ENCODE assay signal across 8 mouse cellular contexts in the genomic region with DNA sequence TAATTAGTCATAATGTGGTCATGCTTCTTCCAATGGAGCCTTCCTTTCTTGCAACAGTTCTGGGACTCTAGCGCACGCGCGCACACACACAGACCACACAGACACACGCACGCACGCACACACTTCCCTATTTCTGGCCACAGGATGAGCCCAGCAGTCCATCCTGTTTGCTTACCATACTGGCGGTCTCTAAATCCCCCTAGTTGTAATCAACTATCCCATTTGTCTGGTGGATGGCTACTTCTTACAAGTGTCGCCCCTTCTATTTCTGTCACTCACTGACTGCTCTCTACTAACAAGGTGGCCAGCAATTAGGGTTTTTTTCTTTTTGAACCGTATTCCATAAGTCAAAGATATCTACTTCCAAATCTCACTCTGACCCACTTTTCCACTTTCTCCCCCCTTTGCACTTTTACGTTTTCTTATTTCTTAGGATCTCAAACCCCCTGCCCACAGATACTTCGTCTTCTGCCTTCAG. TPM values are rescaled to one million over a fixed set of nuclear protein-coding genes. Genes with fewer than 3 reads are reported as not detected.
DNase-seq lines count a peak whose midpoint lies in the region; ATAC-seq and TF ChIP-seq lines count a peak whose summit lies in the region.

No protein-coding gene starts in this region.

- intact Hi-C loops in heart, postnatal 25 days (cut with DNase I): loop anchor here (2.0 kb wide), 1 partner anchor 23 kb away; no protein-coding TSS in a partner anchor

- 0 out of 2 replicates have a peak, but pooled peaks cover 2% of the 10 kb centered on the region for H3K27me3 ChIP-seq in forebrain, embryonic 13.5 days
- no peaks in the 10 kb centered on the region for H3K27me3 ChIP-seq in hindbrain, postnatal 0 days (ENCODE audit: insufficient read depth, low read length)
- H3K27me3 ChIP-seq in limb, embryonic 14.5 days (ENCODE audit: control insufficient read depth, insufficient read depth, low read length): no peaks in the 10 kb centered on the region
- no peaks in the 10 kb centered on the region for H3K27me3 ChIP-seq in midbrain, embryonic 13.5 days

- H3K9ac ChIP-seq in forebrain, embryonic 13.5 days: peak overlapping the region; percentile 96; the same call in 1 of the 2 replicates
- H3K9ac ChIP-seq in hindbrain, postnatal 0 days (replicated peaks; ENCODE audit: low read length): peak overlapping the region; percentile 98; the same call in 1 of the 2 replicates
- peak overlapping the region; percentile 99 for H3K9ac ChIP-seq in limb, embryonic 14.5 days (ENCODE audit: low read depth, low read length, severe bottlenecking)
- H3K9ac ChIP-seq in midbrain, embryonic 13.5 days (replicated peaks): peak overlapping the region; percentile 98

- peak overlapping the region; percentile 97 for H3K27ac ChIP-seq in forebrain, embryonic 13.5 days
- H3K27ac ChIP-seq in hindbrain, postnatal 0 days: peak overlapping the region; percentile 98
- H3K27ac ChIP-seq in limb, embryonic 14.5 days (replicated peaks; ENCODE audit: low read depth, low read length): peak overlapping the region; percentile 97
- peak overlapping the region; percentile 98 for H3K27ac ChIP-seq in midbrain, embryonic 13.5 days

- ATAC-seq in forebrain, embryonic 13.5 days: peak; percentile 4; the same call in 1 of the 2 replicates
- 0 out of 2 replicates have a peak, but pooled peaks have one; percentile 10 for ATAC-seq in hindbrain, postnatal 0 days
- ATAC-seq in limb, embryonic 14.5 days (ENCODE audit: low FRiP score, low read depth): peak; percentile 10; the same call in 1 of the 2 replicates
- ATAC-seq in midbrain, embryonic 13.5 days: peak; percentile 37
- ATAC-seq in erythroid progenitor cell, adult 5-6 weeks (replicated peaks; ENCODE audit: low FRiP score, poor library complexity, severe bottlenecking): no peak

- no peak for TF ChIP-seq CTCF in hindbrain, postnatal 0 days (IDR thresholded peaks at IDR 0.05; ENCODE audit: low read depth)

- H3K4me1 ChIP-seq in forebrain, embryonic 13.5 days: peaks cover 32% of the 10 kb centered on the region
- H3K4me1 ChIP-seq in hindbrain, postnatal 0 days (ENCODE audit: insufficient read depth, low read length): peaks cover 20% of the 10 kb centered on the region
- peaks cover 23% of the 10 kb centered on the region for H3K4me1 ChIP-seq in limb, embryonic 14.5 days (ENCODE audit: control insufficient read depth, insufficient read depth, low read length)
- peaks cover 33% of the 10 kb centered on the region for H3K4me1 ChIP-seq in midbrain, embryonic 13.5 days (replicated peaks)

- WGBS in forebrain, embryonic 13.5 days: 40% methylated on average over 12 of the region's 12 CpGs
- WGBS in hindbrain, postnatal 0 days: 29% methylated on average over 12 of the region's 12 CpGs
- WGBS in limb, embryonic 14.5 days: 31% methylated on average over 12 of the region's 12 CpGs
- WGBS in midbrain, embryonic 13.5 days: 35% methylated on average over 12 of the region's 12 CpGs

- peak overlapping the region; percentile 91 for H3K4me3 ChIP-seq in forebrain, embryonic 13.5 days
- H3K4me3 ChIP-seq in hindbrain, postnatal 0 days (ENCODE audit: low read length): peak overlapping the region; percentile 92
- H3K4me3 ChIP-seq in limb, embryonic 14.5 days (replicated peaks; ENCODE audit: low read length): peak overlapping the region; percentile 90
- peak overlapping the region; percentile 95 for H3K4me3 ChIP-seq in midbrain, embryonic 13.5 days (replicated peaks)

- DNase-seq in heart, adult 11 months: peak; percentile 94
- DNase-seq in heart, postnatal 25 days (ENCODE audit: low spot score): no peak
- DNase-seq in T-cell, adult 2 months (ENCODE audit: low spot score): peak; percentile 6
- peak; percentile 34 for DNase-seq in hindbrain, postnatal 0 days (ENCODE audit: low spot score)
- DNase-seq in limb, embryonic 14.5 days (ENCODE audit: low spot score): no peak

- H3K4me2 ChIP-seq in forebrain, embryonic 13.5 days: peak overlapping the region; percentile 90
- peak overlapping the region; percentile 93 for H3K4me2 ChIP-seq in hindbrain, postnatal 0 days (ENCODE audit: low read depth, low read length)
- H3K4me2 ChIP-seq in limb, embryonic 14.5 days (replicated peaks; ENCODE audit: low read depth, low read length, severe bottlenecking): peak overlapping the region; percentile 90
- peak overlapping the region; percentile 88 for H3K4me2 ChIP-seq in midbrain, embryonic 13.5 days (replicated peaks)

- TF ChIP-seq POLR2A in limb, embryonic 14.5 days (IDR thresholded peaks at IDR 0.05; ENCODE audit: borderline replicate concordance, extremely low read depth, insufficient read depth, insufficient read length): no peak

- H3K36me3 ChIP-seq in forebrain, embryonic 13.5 days (ENCODE audit: poor library complexity, severe bottlenecking): no peaks in the 10 kb centered on the region
- H3K36me3 ChIP-seq in hindbrain, postnatal 0 days (ENCODE audit: insufficient read depth, low read length): no peaks in the 10 kb centered on the region
- no peaks in the 10 kb centered on the region for H3K36me3 ChIP-seq in limb, embryonic 14.5 days (ENCODE audit: control insufficient read depth, insufficient read depth, low read length)
- no peaks in the 10 kb centered on the region for H3K36me3 ChIP-seq in midbrain, embryonic 13.5 days

- no peaks in the 10 kb centered on the region for H3K9me3 ChIP-seq in forebrain, embryonic 13.5 days (replicated peaks)
- no peaks in the 10 kb centered on the region for H3K9me3 ChIP-seq in hindbrain, postnatal 0 days (ENCODE audit: low read length)
- no peaks in the 10 kb centered on the region for H3K9me3 ChIP-seq in limb, embryonic 14.5 days (ENCODE audit: control insufficient read depth, low read length)
- H3K9me3 ChIP-seq in midbrain, embryonic 13.5 days: no peaks in the 10 kb centered on the region

RNA-seq across cellular contexts. Expression of gene Zfp652, which starts 0.3 kb away (rescaled TPM):
- 10 to 100 TPM; 48.2 to 49.2 TPM for total RNA-seq in heart, postnatal 25 days (2021)
- polyA plus RNA-seq in forebrain, embryonic 13.5 days (2015; fragmentation: Nextera tagmentation; extraction: Ambion mirVana): 27.9 and 32.2 TPM in 2 replicates
- total RNA-seq in hindbrain, postnatal 0 days (2014; rRNA removed): 23.0 and 28.8 TPM in 2 replicates
- polyA plus RNA-seq in hindbrain, postnatal 0 days (2015; fragmentation: Nextera tagmentation; extraction: Ambion mirVana): 14.7 and 15.2 TPM in 2 replicates
- polyA plus RNA-seq in limb, embryonic 14.5 days (2012; rRNA removed): 25.3 and 31.2 TPM in 2 replicates
- polyA plus RNA-seq in limb, embryonic 14.5 days (2014; fragmentation: Nextera tagmentation; extraction: Ambion mirVana): 13.3 and 13.8 TPM in 2 replicates
- polyA plus RNA-seq in midbrain, embryonic 13.5 days (2015; fragmentation: Nextera tagmentation; extraction: Ambion mirVana): 29.0 and 32.1 TPM in 2 replicates
- total RNA-seq in erythroid progenitor cell, adult 5-6 weeks (2015; ENCODE audit: low replicate concordance): 12.3 and 22.6 TPM in 2 replicates
- total RNA-seq in erythroid progenitor cell, adult 5-6 weeks (2017; ENCODE audit: low replicate concordance): 9.0 and 23.0 TPM in 2 replicates

RNA-seq across cellular contexts. Expression of gene B130006D01Rik, which starts 11.3 kb away (rescaled TPM):
- total RNA-seq in heart, postnatal 25 days (2021): under 1 TPM; 0.34 to 0.47 TPM
- 1.4 and 2.0 TPM in 2 replicates for polyA plus RNA-seq in forebrain, embryonic 13.5 days (2015; fragmentation: Nextera tagmentation; extraction: Ambion mirVana)
- total RNA-seq in hindbrain, postnatal 0 days (2014; rRNA removed): 1.8 and 2.0 TPM in 2 replicates
- polyA plus RNA-seq in hindbrain, postnatal 0 days (2015; fragmentation: Nextera tagmentation; extraction: Ambion mirVana): 0.77 and 0.88 TPM in 2 replicates
- polyA plus RNA-seq in limb, embryonic 14.5 days (2012; rRNA removed): 0.34 and 0.46 TPM in 2 replicates
- polyA plus RNA-seq in limb, embryonic 14.5 days (2014; fragmentation: Nextera tagmentation; extraction: Ambion mirVana): 1.6 and 2.2 TPM in 2 replicates
- polyA plus RNA-seq in midbrain, embryonic 13.5 days (2015; fragmentation: Nextera tagmentation; extraction: Ambion mirVana): 1.5 and 2.0 TPM in 2 replicates
- total RNA-seq in erythroid progenitor cell, adult 5-6 weeks (2015; ENCODE audit: low replicate concordance): 0.42 and 1.8 TPM in 2 replicates
- total RNA-seq in erythroid progenitor cell, adult 5-6 weeks (2017; ENCODE audit: low replicate concordance): 0.61 and 2.6 TPM in 2 replicates

RNA-seq across cellular contexts. Expression of gene Phb, which starts 45.4 kb away (rescaled TPM):
- 100 to 1,000 TPM; 384 to 423 TPM for total RNA-seq in heart, postnatal 25 days (2021)
- 187 and 188 TPM in 2 replicates for polyA plus RNA-seq in forebrain, embryonic 13.5 days (2015; fragmentation: Nextera tagmentation; extraction: Ambion mirVana)
- total RNA-seq in hindbrain, postnatal 0 days (2014; rRNA removed): 143 and 156 TPM in 2 replicates
- 197 and 214 TPM in 2 replicates for polyA plus RNA-seq in hindbrain, postnatal 0 days (2015; fragmentation: Nextera tagmentation; extraction: Ambion mirVana)
- 209 and 309 TPM in 2 replicates for polyA plus RNA-seq in limb, embryonic 14.5 days (2012; rRNA removed)
- polyA plus RNA-seq in limb, embryonic 14.5 days (2014; fragmentation: Nextera tagmentation; extraction: Ambion mirVana): 226 and 227 TPM in 2 replicates
- 168 and 179 TPM in 2 replicates for polyA plus RNA-seq in midbrain, embryonic 13.5 days (2015; fragmentation: Nextera tagmentation; extraction: Ambion mirVana)
- 12.3 and 17.6 TPM in 2 replicates for total RNA-seq in erythroid progenitor cell, adult 5-6 weeks (2015; ENCODE audit: low replicate concordance)
- 7.7 and 42.9 TPM in 2 replicates for total RNA-seq in erythroid progenitor cell, adult 5-6 weeks (2017; ENCODE audit: low replicate concordance)

Comparison
In these comparisons a context has a peak if more than half of its experiments do, and no peak if none do; other contexts are left out.
1. DNase-seq: peak in heart, adult 11 months (single experiment), T-cell, adult 2 months (single experiment) and hindbrain, postnatal 0 days (single experiment); none in heart, postnatal 25 days (single experiment) and limb, embryonic 14.5 days (single experiment).
2. Peak in every context shown above with its lines, with median percentiles within 50 percentile points of each other: H3K27ac ChIP-seq, H3K4me2 ChIP-seq, H3K4me3 ChIP-seq and H3K9ac ChIP-seq.